Mouse (Mus musculus) limb, embryonic 10.5 days (tissue): ENCODE measurements around the gene Snx19. TPM values are rescaled to one million over a fixed set of nuclear protein-coding genes. Genes with fewer than 3 reads are reported as not detected.
A peak's percentile ranks its signal among the peaks of the same experiment; 100 is the strongest.

Experiments used
- DNase-seq: peaks from one replicate; pipeline ENCODE4 v3.0.0-alpha.2; 2017; ENCODE audit warnings: low spot score
- H3K27ac ChIP-seq: fragments of 300-500 bp; sonication (generic); 2 replicates; pipeline ENCODE4 v1.5.1; 2016; ENCODE audit warnings: mild to moderate bottlenecking
- H3K27me3 ChIP-seq: fragments of 300-500 bp; sonication (generic); 2 replicates; pipeline ENCODE4 v1.6.1; 2016; ENCODE audit warnings: low read depth, mild to moderate bottlenecking; ENCODE audit not compliant: poor library complexity, severe bottlenecking
- H3K36me3 ChIP-seq: fragments of 300-500 bp; sonication (generic); 2 replicates; pipeline ENCODE4 v1.6.1; 2016; ENCODE audit warnings: mild to moderate bottlenecking, moderate library complexity
- H3K4me1 ChIP-seq: fragments of 300-500 bp; sonication (generic); 2 replicates; pipeline ENCODE4 v1.6.1; 2016
- H3K4me3 ChIP-seq: fragments of 300-500 bp; sonication (generic); 2 replicates; pipeline ENCODE4 v1.5.1; 2016; ENCODE audit warnings: mild to moderate bottlenecking, moderate library complexity
- H3K9me3 ChIP-seq: fragments of 300-500 bp; sonication (generic); replicated peaks from 2 replicates; pipeline ENCODE4 v1.6.1; 2016; ENCODE audit warnings: mild to moderate bottlenecking
- WGBS: fragments of 180-500 bp; shearing (Covaris S2); methylation state at CpG from one replicate; pipeline ENCODE4 v1.1.7; 2016; 5-methylcytosine and 5-hydroxymethylcytosine counted together
- polyA plus RNA-seq: library from polyadenylated mRNA; unstranded; fragments of >200 nt; fragmentation: Nextera tagmentation; extraction: Ambion mirVana; gene quantifications from 2 replicates; pipeline ENCODE4 v1.2.1, GENCODE M21; 2016

Gene Snx19
- 17.8 and 21.5 TPM in 2 replicates for polyA plus RNA-seq

GRCm38 (mm10) chr9:30426882-30427632 lies at the start of gene Snx19:
Gene Snx19 (plus strand): TSS chr9:30427108.
- peak within 1 kb of the TSS; percentile 90 for H3K27ac ChIP-seq
- peaks cover 32% of the 10 kb centered on the region for H3K4me1 ChIP-seq
- no peaks in the 10 kb centered on the region for H3K27me3 ChIP-seq
- peak within 1 kb of the TSS; percentile 84 for H3K4me3 ChIP-seq
- DNase-seq = peak; percentile 98
- no peaks in the 10 kb centered on the region for H3K9me3 ChIP-seq
- peaks cover 13% of the 10 kb centered on the region for H3K36me3 ChIP-seq
- 4% methylated on average over 53 of the region's 53 CpGs for WGBS

DNA sequence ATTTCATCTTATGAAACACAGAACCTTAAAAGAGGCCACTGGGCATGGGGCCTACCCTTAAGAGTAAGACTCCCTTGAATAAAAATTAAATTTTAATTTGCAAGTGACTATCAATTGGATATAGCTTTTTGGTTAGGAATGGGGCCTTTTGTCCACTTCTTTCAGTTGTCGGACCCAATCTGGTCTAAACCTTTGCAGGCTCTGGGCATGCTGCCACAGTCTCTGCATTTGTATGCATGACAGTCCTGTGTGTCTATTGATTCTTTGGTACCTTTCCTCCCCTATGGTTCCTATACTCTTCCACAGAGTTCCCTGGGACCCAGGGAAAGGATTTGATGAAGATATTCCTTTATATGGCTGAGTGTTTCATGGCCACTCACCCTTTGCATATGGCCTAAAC lies 26.1 kb upstream of the Snx19 start:
- Histone ChIP-seq H3K4me3 (no peak overlapping the region), H3K27ac (no peak overlapping the region), H3K36me3 (no peaks in the 10 kb centered on the region), H3K27me3 (no peaks in the 10 kb centered on the region), H3K9me3 (no peaks in the 10 kb centered on the region), H3K4me1 (no peaks in the 10 kb centered on the region)
- no peak for DNase-seq
- WGBS = 96% methylated on average over 1 of the region's 1 CpGs

DNA sequence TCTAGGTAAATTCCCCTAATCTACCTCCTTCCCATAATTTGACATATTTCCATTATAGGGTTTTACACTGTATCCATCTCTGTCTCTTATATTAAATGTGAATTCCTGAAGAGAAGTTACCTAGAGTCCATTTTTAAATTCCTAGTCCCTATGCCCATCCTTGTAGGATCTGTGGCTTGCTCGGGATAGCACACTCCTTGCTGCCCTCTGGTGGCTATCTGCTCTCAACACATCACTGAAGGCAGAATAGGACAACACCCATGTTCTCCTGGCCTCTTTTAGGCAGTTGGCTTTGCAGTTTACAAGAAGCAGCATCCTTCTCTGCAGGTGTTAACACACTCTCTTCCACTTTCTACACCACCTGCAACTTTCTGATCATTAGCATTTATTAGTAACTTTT lies 4.0 kb upstream of the Snx19 start:
- Histone ChIP-seq H3K4me1 (peaks cover 10% of the 10 kb centered on the region), H3K36me3 (no peaks in the 10 kb centered on the region), H3K9me3 (no peaks in the 10 kb centered on the region), H3K4me3 (no peak overlapping the region), H3K27ac (no peak overlapping the region), H3K27me3 (no peaks in the 10 kb centered on the region)
- WGBS = 10% methylated on average over 1 of the region's 1 CpGs
- no peak for DNase-seq

GRCm38 (mm10) chr9:30425178-30425577 lies 1.7 kb upstream of the Snx19 start:
- no peak overlapping the region for H3K27ac ChIP-seq
- H3K27me3 ChIP-seq = no peaks in the 10 kb centered on the region
- 91% methylated on average over 7 of the region's 7 CpGs for WGBS
- H3K4me3 ChIP-seq = no peak overlapping the region
- peaks cover 27% of the 10 kb centered on the region for H3K4me1 ChIP-seq
- no peak for DNase-seq
- H3K9me3 ChIP-seq = no peaks in the 10 kb centered on the region
- H3K36me3 ChIP-seq = peaks cover 10% of the 10 kb centered on the region

GRCm38 (mm10) chr9:30428231-30428630 lies 1.3 kb downstream of the Snx19 start:
- WGBS = 91% methylated on average over 5 of the region's 5 CpGs
- peaks cover 24% of the 10 kb centered on the region for H3K36me3 ChIP-seq
- H3K27ac ChIP-seq = no peak overlapping the region
- peaks cover 32% of the 10 kb centered on the region for H3K4me1 ChIP-seq
- H3K4me3 ChIP-seq = no peak overlapping the region
- no peaks in the 10 kb centered on the region for H3K27me3 ChIP-seq
- H3K9me3 ChIP-seq = no peaks in the 10 kb centered on the region
- DNase-seq = no peak

GRCm38 (mm10) chr9:30430447-30430846 lies 3.5 kb downstream of the Snx19 start:
- no peak overlapping the region for H3K27ac ChIP-seq
- H3K9me3 ChIP-seq = no peaks in the 10 kb centered on the region
- WGBS = 60% methylated on average over 5 of the region's 5 CpGs
- H3K4me3 ChIP-seq = no peak overlapping the region
- H3K36me3 ChIP-seq = peaks cover 46% of the 10 kb centered on the region
- DNase-seq = no peak
- H3K4me1 ChIP-seq = peaks cover 32% of the 10 kb centered on the region
- H3K27me3 ChIP-seq = no peaks in the 10 kb centered on the region

DNA sequence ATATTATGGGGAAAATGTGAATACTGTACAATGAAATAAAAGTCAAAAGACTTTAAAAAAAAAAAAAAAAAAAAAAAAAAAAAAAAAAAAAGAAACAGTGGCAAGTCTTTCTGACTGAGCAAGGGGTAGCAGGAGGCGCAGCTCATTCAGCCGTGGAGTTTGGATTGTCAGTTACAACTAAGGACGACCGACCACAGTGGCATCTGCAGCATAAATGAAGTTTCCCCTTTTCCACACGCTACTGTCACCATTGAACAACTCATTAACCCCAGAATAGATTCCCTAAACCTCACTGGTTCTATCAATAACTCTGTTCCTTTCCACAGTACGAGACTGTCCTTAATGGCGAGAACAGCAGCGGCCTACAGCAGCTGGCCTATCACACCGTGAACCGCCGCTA lies 5.0 kb downstream of the Snx19 start:
- Histone ChIP-seq H3K4me1 (peaks cover 28% of the 10 kb centered on the region), H3K27me3 (no peaks in the 10 kb centered on the region), H3K9me3 (no peaks in the 10 kb centered on the region), H3K4me3 (no peak overlapping the region), H3K36me3 (peaks cover 61% of the 10 kb centered on the region), H3K27ac (no peak overlapping the region)
- 93% methylated on average over 11 of the region's 11 CpGs for WGBS
- DNase-seq = no peak

- Histone ChIP-seq H3K27me3 (no peaks in the 10 kb centered on the region), H3K27ac (no peak overlapping the region), H3K36me3 (peaks cover 72% of the 10 kb centered on the region), H3K4me1 (peaks cover 13% of the 10 kb centered on the region), H3K9me3 (no peaks in the 10 kb centered on the region), H3K4me3 (no peak overlapping the region)
- 98% methylated on average over 4 of the region's 4 CpGs for WGBS
- DNase-seq = no peak
These were observed 7.0 kb downstream of the Snx19 start for GRCm38 (mm10) chr9:30433914-30434313.

DNA sequence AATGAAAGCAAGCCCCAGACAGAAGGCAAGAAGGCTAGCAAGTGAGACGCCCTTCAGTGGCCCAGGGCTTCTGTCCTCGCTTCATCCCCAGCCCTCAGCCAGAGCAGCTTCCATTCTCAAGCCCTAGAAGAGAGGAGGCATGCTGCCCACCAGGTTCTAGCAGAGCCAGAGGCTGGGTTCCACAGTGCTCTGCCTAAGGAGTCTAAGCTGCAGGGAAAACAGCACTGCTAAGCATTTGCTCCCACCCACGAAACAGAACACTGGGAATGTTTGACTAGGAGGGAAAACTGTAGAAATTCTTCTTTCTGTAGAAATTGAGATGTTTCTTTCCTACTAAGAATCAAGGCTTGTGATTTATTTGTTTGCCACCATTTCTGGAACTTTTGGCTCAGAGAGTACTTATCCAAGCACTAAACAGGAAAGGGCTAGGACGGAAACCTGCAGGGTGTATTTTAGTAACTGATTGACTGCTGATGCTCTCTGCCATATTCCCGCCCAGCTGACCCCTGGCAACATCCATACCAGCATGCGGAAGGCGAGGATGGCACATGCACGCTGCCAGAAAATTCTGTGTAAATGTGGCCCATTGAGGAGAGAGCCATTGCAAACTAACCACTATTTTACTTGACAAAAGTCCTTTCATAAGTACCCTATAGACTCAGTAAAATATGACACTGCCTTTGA lies 9.1 kb downstream of the Snx19 start:
- Histone ChIP-seq H3K36me3 (peaks cover 90% of the 10 kb centered on the region), H3K27ac (no peak overlapping the region), H3K4me3 (no peak overlapping the region), H3K27me3 (no peaks in the 10 kb centered on the region), H3K4me1 (no peaks in the 10 kb centered on the region), H3K9me3 (no peaks in the 10 kb centered on the region)
- 94% methylated on average over 8 of the region's 8 CpGs for WGBS
- DNase-seq = no peak

GRCm38 (mm10) chr9:30438505-30438904 lies 11.6 kb downstream of the Snx19 start:
- DNase-seq = no peak
- H3K36me3 ChIP-seq = peaks cover 97% of the 10 kb centered on the region
- no peaks in the 10 kb centered on the region for H3K9me3 ChIP-seq
- H3K27ac ChIP-seq = no peak overlapping the region
- no peaks in the 10 kb centered on the region for H3K4me1 ChIP-seq
- 74% methylated on average over 3 of the region's 3 CpGs for WGBS
- H3K27me3 ChIP-seq = no peaks in the 10 kb centered on the region
- H3K4me3 ChIP-seq = no peak overlapping the region

- 87% methylated on average over 2 of the region's 2 CpGs for WGBS
- Histone ChIP-seq H3K36me3 (peaks cover 95% of the 10 kb centered on the region), H3K4me3 (no peak overlapping the region), H3K4me1 (peaks cover 10% of the 10 kb centered on the region; the same call in 1 of the 2 replicates), H3K27ac (no peak overlapping the region), H3K9me3 (no peaks in the 10 kb centered on the region), H3K27me3 (no peaks in the 10 kb centered on the region)
- DNase-seq = no peak
These were observed 14.9 kb downstream of the Snx19 start for GRCm38 (mm10) chr9:30441761-30442160.

DNA sequence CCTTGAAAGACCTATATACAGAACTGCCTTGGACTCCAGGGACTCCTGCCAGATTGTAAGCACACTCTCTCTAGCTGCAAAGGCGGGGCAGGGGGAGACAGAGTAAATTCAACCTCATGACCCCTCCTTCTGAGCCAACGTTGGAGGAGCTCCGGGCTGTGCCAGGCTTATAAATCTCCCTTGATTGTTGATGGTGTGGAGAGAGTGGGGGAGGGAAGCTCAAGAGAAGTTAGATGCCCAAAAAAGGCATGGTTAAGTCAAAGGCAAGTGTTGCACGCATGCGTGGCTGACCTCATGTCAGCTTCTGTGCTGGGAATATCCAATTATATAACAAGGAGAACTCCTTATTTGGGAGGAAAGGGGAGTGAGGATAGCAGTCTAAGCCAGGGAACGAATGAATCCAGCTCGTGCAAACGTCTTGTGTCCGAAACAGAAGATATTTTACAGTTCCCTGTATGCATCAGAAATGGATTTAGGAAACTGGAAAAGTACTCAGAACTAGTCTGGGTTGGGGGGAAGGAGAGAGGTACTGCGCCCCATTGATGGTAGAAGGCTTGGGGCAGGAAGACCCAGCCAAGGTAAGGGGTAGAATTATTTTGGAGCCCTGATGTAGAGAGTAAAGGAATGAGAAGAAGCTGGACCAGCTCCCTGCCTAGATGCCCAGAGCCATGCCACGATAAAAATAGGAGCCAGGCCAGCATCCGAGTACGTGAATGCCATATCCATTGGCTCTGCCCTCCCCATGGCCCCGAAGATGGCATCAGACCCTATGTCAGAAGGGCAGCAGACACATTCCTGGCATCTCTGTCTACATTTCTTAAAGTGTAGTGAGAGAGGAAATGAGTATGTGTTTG lies 18.6 kb downstream of the Snx19 start:
- Histone ChIP-seq H3K27ac (peak overlapping the region; percentile 42; the same call in 1 of the 2 replicates), H3K4me3 (no peak overlapping the region), H3K36me3 (peaks cover 84% of the 10 kb centered on the region), H3K27me3 (no peaks in the 10 kb centered on the region), H3K4me1 (peaks cover 13% of the 10 kb centered on the region; the same call in 1 of the 2 replicates), H3K9me3 (no peaks in the 10 kb centered on the region)
- WGBS = 72% methylated on average over 14 of the region's 14 CpGs
- DNase-seq = no peak
